Mouse (Mus musculus) testis, adult 2 months (tissue): ENCODE data around the gene Metrn.
"Not testable (repeated sequence)": the region's sequence is repeated elsewhere in the genome, so short reads cannot be mapped to it uniquely, and the experiment has no call there.

Source experiments
- CTCF ChIP-seq: fragments of 200-500 bp; IDR thresholded peaks from 2 replicates; pipeline ENCODE4 v1.5.1; 2012; ENCODE audit warnings: low read depth, mild to moderate bottlenecking, inconsistent platforms, low read length, moderate library complexity; ENCODE audit not compliant: control insufficient read depth, insufficient read depth, insufficient replicate concordance
- POLR2A ChIP-seq: fragments of 200-500 bp; IDR thresholded peaks from 2 replicates; pipeline ENCODE4 v1.6.1; 2012; ENCODE audit warnings: low read depth, mild to moderate bottlenecking, inconsistent platforms, low read length, moderate library complexity; ENCODE audit not compliant: control insufficient read depth

- not testable (repeated sequence) for TF ChIP-seq CTCF, POLR2A
These were observed 10.5 kb upstream of the Metrn start for GRCm38 (mm10) chr17:25807452-25807851.
